Mouse (Mus musculus): ENCODE results near the gene Slc25a1. TPM values are rescaled to one million over a fixed set of nuclear protein-coding genes. Genes with fewer than 3 reads are reported as not detected.
A peak's percentile ranks its signal among the peaks of the same experiment; 100 is the strongest.
"Not testable (repeated sequence)": the region's sequence is repeated elsewhere in the genome, so short reads cannot be mapped to it uniquely, and the experiment has no call there.

Gene Slc25a1
- polyA plus RNA-seq (2015; fragmentation: Nextera tagmentation; extraction: Ambion mirVana): 102 and 107 TPM in 2 replicates

DNA sequence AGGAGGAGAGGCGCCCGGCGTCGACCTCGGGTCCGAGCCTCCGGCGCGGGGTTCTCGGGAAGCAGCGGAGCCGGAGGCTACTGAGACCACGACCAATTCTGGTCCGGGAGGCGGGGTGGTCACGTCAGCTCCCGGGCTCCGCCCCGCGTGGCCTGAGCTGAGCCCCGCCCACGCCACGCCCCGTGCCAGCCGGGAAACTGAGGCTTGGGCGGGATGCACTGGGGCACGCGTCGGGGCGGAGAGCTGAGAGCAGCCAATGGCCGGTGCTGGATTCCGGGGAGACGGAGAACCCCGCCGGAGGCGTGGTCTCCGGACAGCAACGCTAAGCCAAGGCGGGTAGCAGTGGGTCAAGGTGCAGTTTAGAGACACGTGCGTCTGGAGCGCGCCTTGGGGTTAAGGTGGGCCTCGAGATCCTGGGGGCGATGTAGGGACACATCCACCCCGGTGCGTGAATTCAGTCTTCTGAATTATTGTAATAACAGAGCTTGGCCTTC is at the start of gene Slc25a1:
TSS of gene Slc25a1 (minus strand) at position 133 of the 494 bp plus-strand sequence.
- under 1% methylated on average over 46 of the region's 47 CpGs for WGBS
- Histone ChIP-seq H3K36me3 (ENCODE audit: insufficient read depth, low read length) (peaks cover 11% of the 10 kb centered on the region), H3K4me2 (replicated peaks; ENCODE audit: low read depth, low read length) (peak within 1 kb of the TSS; percentile 99), H3K4me1 (ENCODE audit: insufficient read depth, low read length) (peaks cover 11% of the 10 kb centered on the region), H3K9ac (replicated peaks; ENCODE audit: low read length) (peak within 1 kb of the TSS; percentile 83), H3K4me3 (ENCODE audit: low read length) (peak within 1 kb of the TSS; percentile 72), H3K9me3 (ENCODE audit: low read length) (no peaks in the 10 kb centered on the region), H3K27ac (ENCODE audit: low read length) (peak within 1 kb of the TSS; percentile 95), H3K27me3 (ENCODE audit: insufficient read depth, low read length) (no peaks in the 10 kb centered on the region)
- ATAC-seq (ENCODE audit: low FRiP score, low TSS enrichment): peak; percentile 74

DNA sequence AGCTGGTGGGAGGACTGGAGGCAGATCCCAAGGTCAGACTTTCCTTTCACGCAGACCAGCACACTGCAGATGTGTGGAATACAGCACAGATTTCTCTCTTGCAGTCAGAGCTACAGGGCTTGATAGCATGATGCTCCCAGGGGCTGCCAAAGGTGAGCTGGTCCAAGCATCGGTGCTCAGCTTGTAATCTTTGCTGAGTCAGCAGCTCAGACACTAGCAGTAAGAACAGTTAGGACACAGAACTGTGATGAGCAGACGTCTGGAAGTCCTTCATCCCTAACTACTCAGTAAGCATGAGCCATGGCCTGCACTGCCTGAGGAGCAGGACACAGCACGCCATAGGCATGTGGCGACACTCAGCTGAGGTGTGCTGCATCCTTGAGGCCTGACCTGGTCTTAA is 43.8 kb upstream of the Slc25a1 start:
- no peak for ATAC-seq (ENCODE audit: low FRiP score, low TSS enrichment)
- Histone ChIP-seq H3K4me1 (ENCODE audit: insufficient read depth, low read length) (no peaks in the 10 kb centered on the region), H3K27ac (ENCODE audit: low read length) (no peak overlapping the region), H3K9me3 (ENCODE audit: low read length) (no peaks in the 10 kb centered on the region), H3K27me3 (ENCODE audit: insufficient read depth, low read length) (no peaks in the 10 kb centered on the region), H3K4me2 (replicated peaks; ENCODE audit: low read depth, low read length) (no peak overlapping the region), H3K9ac (replicated peaks; ENCODE audit: low read length) (no peak overlapping the region), H3K4me3 (ENCODE audit: low read length) (no peak overlapping the region), H3K36me3 (ENCODE audit: insufficient read depth, low read length) (no peaks in the 10 kb centered on the region)
- 74% methylated on average over 5 of the region's 5 CpGs for WGBS

DNA sequence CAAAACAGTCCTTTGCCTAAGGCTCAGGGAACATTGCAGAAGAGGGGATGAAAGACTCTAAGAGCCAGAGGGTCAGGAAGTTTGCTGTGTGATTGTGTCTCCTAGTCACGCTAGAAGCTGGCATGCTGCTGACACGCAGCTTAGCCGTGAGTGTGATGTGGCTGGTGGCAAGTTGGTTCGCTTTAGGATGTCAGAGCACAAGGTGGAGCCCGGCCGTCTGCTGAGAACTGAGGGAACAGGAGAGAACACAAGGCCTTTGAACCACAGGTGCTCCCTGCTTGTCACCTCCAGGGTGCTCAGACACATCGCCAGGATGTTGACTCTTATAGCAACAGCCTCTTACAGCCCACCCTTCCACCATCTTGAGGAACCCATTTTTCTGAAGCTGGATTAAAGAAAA is 34.1 kb upstream of the Slc25a1 start:
- 84% methylated on average over 7 of the region's 7 CpGs for WGBS
- no peak overlapping the region for H3K4me3 ChIP-seq (ENCODE audit: low read length)

DNA sequence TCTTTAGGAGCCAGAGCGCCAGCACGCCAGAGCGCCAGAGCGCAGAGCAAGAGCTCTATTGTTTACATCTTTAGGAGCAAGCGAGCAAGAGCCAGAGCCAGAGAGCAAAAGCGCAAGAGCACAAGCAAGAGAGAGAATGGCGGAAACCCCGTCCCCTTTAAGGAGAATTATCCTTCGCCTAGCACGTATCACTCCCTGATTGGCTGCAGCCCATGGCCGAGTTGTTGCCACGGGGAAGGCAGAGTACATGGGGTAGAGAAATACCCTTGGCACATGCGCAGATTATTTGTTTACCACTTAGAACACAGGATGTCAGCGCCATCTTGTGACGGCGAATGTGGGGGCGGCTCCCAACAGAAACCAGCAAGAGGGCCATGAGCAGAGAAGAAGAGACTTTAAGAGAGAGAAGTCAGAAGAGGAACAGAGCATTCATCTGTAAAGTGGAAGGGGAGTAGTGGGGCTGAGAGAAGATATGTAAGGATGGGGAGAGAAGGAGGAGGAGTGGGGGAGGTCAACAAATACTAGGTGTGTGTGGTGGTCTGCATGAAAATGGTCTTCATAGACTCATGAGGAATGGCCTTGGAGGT is 28.1 kb upstream of the Slc25a1 start:
- not testable (repeated sequence) for H3K27ac ChIP-seq (ENCODE audit: low read length); H3K4me3 ChIP-seq (ENCODE audit: low read length); H3K4me1 ChIP-seq (ENCODE audit: insufficient read depth, low read length); H3K9ac ChIP-seq (replicated peaks; ENCODE audit: low read length); H3K27me3 ChIP-seq (ENCODE audit: insufficient read depth, low read length); ATAC-seq (ENCODE audit: low FRiP score, low TSS enrichment); H3K9me3 ChIP-seq (ENCODE audit: low read length); H3K36me3 ChIP-seq (ENCODE audit: insufficient read depth, low read length); H3K4me2 ChIP-seq (replicated peaks; ENCODE audit: low read depth, low read length)
- 97% methylated on average over 16 of the region's 17 CpGs for WGBS

More for the DNA sequence above, 34.1 kb upstream of the Slc25a1 start:
- no peaks in the 10 kb centered on the region for H3K4me1 ChIP-seq (ENCODE audit: insufficient read depth, low read length)
- ATAC-seq (ENCODE audit: low FRiP score, low TSS enrichment): no peak
- no peak overlapping the region for H3K27ac ChIP-seq (ENCODE audit: low read length)
- no peak overlapping the region for H3K9ac ChIP-seq (replicated peaks; ENCODE audit: low read length)
- no peaks in the 10 kb centered on the region for H3K36me3 ChIP-seq (ENCODE audit: insufficient read depth, low read length)
- no peaks in the 10 kb centered on the region for H3K27me3 ChIP-seq (ENCODE audit: insufficient read depth, low read length)
- H3K4me2 ChIP-seq (replicated peaks; ENCODE audit: low read depth, low read length): no peak overlapping the region
- no peaks in the 10 kb centered on the region for H3K9me3 ChIP-seq (ENCODE audit: low read length)

DNA sequence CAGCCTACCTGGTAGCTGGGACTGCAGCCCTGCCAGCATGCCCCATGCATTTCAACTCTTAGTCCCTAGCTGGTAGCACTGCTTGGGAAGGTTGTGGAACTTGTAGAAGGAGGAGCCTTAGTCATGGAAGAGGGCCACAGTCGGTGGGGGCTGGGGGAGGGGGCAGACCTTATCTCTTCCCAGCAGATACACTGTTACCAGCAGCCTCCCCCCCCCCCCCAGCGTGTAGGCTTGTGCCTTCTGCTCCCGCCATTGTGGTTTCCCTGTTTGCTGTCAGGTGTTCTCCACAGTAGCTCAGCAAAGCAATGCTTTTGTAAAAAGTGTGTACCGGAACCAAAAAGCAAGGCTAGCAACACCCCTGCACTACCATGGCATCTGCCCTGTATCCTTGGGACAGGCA is 23.6 kb upstream of the Slc25a1 start:
- no peaks in the 10 kb centered on the region for H3K9me3 ChIP-seq (ENCODE audit: low read length)
- H3K9ac ChIP-seq (replicated peaks; ENCODE audit: low read length): no peak overlapping the region
- H3K4me2 ChIP-seq (replicated peaks; ENCODE audit: low read depth, low read length): no peak overlapping the region
- H3K4me1 ChIP-seq (ENCODE audit: insufficient read depth, low read length): no peaks in the 10 kb centered on the region
- no peak overlapping the region for H3K27ac ChIP-seq (ENCODE audit: low read length)
- 94% methylated on average over 3 of the region's 4 CpGs for WGBS
- no peaks in the 10 kb centered on the region for H3K36me3 ChIP-seq (ENCODE audit: insufficient read depth, low read length)
- H3K27me3 ChIP-seq (ENCODE audit: insufficient read depth, low read length): no peaks in the 10 kb centered on the region
- H3K4me3 ChIP-seq (ENCODE audit: low read length): no peak overlapping the region
- ATAC-seq (ENCODE audit: low FRiP score, low TSS enrichment): no peak

DNA sequence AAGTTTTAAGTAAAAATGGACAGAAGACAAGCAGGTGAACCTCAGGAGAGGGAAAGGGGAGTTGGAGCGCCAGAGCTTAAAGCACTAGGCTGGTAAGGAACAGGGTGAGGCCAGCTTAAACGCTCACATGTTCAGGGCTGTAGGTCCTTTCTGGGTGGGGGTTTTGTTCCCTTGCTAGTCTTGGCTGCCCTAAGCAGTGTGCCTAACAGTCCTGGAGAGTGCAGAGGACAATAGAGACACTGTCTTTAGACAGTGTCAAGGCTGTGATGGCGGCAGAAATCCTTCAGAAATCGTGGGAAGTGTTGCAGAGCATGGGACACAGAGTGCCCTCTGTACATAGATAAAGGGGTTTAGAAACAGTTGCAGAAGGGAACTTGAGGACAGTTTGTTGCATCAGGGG is 22.0 kb upstream of the Slc25a1 start:
- Histone ChIP-seq H3K4me3 (ENCODE audit: low read length) (no peak overlapping the region), H3K27ac (ENCODE audit: low read length) (no peak overlapping the region), H3K9me3 (ENCODE audit: low read length) (no peaks in the 10 kb centered on the region), H3K4me1 (ENCODE audit: insufficient read depth, low read length) (no peaks in the 10 kb centered on the region), H3K4me2 (replicated peaks; ENCODE audit: low read depth, low read length) (no peak overlapping the region), H3K27me3 (ENCODE audit: insufficient read depth, low read length) (no peaks in the 10 kb centered on the region), H3K9ac (replicated peaks; ENCODE audit: low read length) (no peak overlapping the region), H3K36me3 (ENCODE audit: insufficient read depth, low read length) (no peaks in the 10 kb centered on the region)
- 67% methylated on average over 4 of the region's 4 CpGs for WGBS
- no peak for ATAC-seq (ENCODE audit: low FRiP score, low TSS enrichment)

DNA sequence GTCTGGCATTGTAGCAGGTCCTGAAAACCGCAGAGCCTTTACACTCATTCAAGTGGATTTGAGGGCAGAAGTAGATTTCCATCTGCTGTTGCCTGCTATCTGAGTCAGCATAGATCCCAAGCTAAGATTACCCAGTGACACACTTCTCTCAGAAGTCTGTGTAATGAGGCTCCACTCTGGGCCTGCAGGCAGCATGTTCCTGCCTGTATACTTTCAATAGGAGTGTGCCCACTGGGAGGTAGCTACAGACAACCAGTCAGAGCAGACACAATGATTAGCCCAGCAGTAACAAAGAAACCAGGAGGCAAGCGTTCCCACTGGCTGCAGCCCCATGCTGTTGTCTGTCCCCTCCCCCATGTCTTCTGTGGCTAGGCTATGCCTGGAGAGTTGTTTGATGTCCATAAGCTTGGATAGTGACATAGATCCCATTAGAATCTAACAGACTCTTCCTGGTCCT is 21.4 kb upstream of the Slc25a1 start:
- no peak overlapping the region for H3K4me2 ChIP-seq (replicated peaks; ENCODE audit: low read depth, low read length)
- no peak overlapping the region for H3K9ac ChIP-seq (replicated peaks; ENCODE audit: low read length)
- H3K4me1 ChIP-seq (ENCODE audit: insufficient read depth, low read length): no peaks in the 10 kb centered on the region
- ATAC-seq (ENCODE audit: low FRiP score, low TSS enrichment): no peak
- no peaks in the 10 kb centered on the region for H3K36me3 ChIP-seq (ENCODE audit: insufficient read depth, low read length)
- H3K27me3 ChIP-seq (ENCODE audit: insufficient read depth, low read length): no peaks in the 10 kb centered on the region
- no peak overlapping the region for H3K4me3 ChIP-seq (ENCODE audit: low read length)
- 32% methylated on average over 2 of the region's 2 CpGs for WGBS
- no peak overlapping the region for H3K27ac ChIP-seq (ENCODE audit: low read length)
- H3K9me3 ChIP-seq (ENCODE audit: low read length): no peaks in the 10 kb centered on the region

DNA sequence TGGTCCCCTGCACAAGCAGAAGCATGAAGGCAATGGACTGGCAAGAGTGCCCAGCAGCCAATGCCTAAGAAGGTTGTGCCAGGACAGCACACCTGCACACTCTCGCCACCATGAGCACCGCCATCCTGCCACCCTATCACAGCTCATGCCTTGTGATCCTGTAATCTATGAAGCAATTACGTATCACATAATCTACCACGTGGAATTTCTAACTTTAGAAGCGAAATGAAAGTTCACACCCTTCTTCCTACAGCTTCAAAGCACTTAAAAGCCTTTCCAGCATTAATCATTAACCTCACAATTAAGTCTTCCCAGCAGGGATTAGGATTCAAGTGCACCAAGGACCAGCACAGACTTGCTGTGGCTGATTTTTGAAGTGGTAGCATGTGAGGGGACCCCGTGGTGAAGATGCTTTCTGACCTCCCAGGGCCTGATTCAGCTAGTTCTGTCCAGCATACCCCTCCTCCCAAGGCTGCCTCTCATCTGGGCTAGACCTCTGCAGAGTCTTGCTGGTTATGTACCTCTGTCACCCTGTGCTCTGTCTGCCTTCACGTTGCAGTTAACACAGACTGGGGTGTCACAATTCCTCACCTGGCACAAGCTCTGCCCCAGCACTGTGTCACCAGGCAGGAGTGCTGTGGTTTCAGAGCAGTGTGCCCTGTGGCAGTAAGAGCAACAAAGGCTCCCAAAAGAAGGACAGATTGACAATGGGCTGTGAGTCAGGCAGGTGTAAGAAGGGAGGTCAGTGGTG is 17.2 kb upstream of the Slc25a1 start:
- no peak overlapping the region for H3K9ac ChIP-seq (replicated peaks; ENCODE audit: low read length)
- peak overlapping the region; percentile 79 for H3K27ac ChIP-seq (ENCODE audit: low read length)

DNA sequence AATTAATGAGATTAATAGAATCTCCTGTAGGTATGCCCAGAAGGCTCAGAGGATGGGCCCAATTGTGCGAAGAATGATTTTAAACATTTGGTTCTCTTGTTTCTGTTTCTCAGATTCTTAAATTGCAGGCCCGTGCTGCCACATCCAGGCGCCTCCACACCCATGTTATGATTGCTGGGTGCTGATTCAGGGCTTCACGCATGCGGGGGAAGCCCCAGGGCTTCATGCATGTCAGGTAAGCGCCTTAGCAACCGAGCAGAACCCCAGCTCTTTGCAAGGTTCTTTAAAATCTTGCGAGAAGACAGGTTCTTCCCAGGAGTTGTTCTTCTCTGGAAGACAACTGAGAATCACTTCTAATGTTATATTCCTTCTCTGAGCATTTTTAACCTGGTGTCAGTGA is 15.4 kb upstream of the Slc25a1 start:
- no peak for ATAC-seq (ENCODE audit: low FRiP score, low TSS enrichment)
- no peaks in the 10 kb centered on the region for H3K4me1 ChIP-seq (ENCODE audit: insufficient read depth, low read length)
- no peak overlapping the region for H3K4me3 ChIP-seq (ENCODE audit: low read length)
- H3K36me3 ChIP-seq (ENCODE audit: insufficient read depth, low read length): no peaks in the 10 kb centered on the region
- H3K9me3 ChIP-seq (ENCODE audit: low read length): no peaks in the 10 kb centered on the region
- H3K4me2 ChIP-seq (replicated peaks; ENCODE audit: low read depth, low read length): no peak overlapping the region
- no peak overlapping the region for H3K9ac ChIP-seq (replicated peaks; ENCODE audit: low read length)
- no peaks in the 10 kb centered on the region for H3K27me3 ChIP-seq (ENCODE audit: insufficient read depth, low read length)
- no peak overlapping the region for H3K27ac ChIP-seq (ENCODE audit: low read length)
- WGBS: 60% methylated on average over 8 of the region's 8 CpGs

More for the DNA sequence above, 17.2 kb upstream of the Slc25a1 start:
- Histone ChIP-seq H3K4me2 (replicated peaks; ENCODE audit: low read depth, low read length) (peak overlapping the region; percentile 26), H3K9me3 (ENCODE audit: low read length) (no peaks in the 10 kb centered on the region), H3K27me3 (ENCODE audit: insufficient read depth, low read length) (no peaks in the 10 kb centered on the region), H3K4me3 (ENCODE audit: low read length) (no peak overlapping the region), H3K4me1 (ENCODE audit: insufficient read depth, low read length) (no peaks in the 10 kb centered on the region), H3K36me3 (ENCODE audit: insufficient read depth, low read length) (no peaks in the 10 kb centered on the region)
- ATAC-seq (ENCODE audit: low FRiP score, low TSS enrichment): peak; percentile 86
- WGBS: 43% methylated on average over 7 of the region's 7 CpGs

DNA sequence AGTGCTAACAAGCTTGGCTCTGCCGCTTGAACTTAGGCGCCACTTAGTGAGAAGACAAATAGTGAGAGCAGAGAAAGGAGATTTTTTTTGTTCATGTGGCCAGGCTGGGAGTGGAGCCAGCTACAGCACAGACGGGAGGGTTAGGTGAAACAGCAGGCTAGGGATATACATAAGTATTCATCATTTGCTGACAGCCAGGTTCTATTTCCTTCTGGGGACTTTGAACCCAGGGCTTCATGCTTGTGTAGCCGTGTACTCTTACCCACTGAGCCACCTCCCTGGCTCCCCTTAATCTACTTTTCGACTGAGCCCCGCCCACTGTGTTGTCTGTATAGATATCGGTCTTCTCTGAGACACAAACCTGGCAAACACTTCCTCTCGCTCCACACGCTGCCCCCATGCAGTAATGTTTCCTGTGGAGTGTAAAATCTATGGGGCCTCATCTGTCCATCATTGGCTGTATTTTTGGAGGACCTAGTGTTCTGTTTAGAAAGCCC is 11.3 kb upstream of the Slc25a1 start:
- no peaks in the 10 kb centered on the region for H3K4me1 ChIP-seq (ENCODE audit: insufficient read depth, low read length)
- H3K4me3 ChIP-seq (ENCODE audit: low read length): no peak overlapping the region
- H3K4me2 ChIP-seq (replicated peaks; ENCODE audit: low read depth, low read length): no peak overlapping the region
- no peaks in the 10 kb centered on the region for H3K9me3 ChIP-seq (ENCODE audit: low read length)
- no peak for ATAC-seq (ENCODE audit: low FRiP score, low TSS enrichment)
- H3K9ac ChIP-seq (replicated peaks; ENCODE audit: low read length): no peak overlapping the region
- H3K27ac ChIP-seq (ENCODE audit: low read length): no peak overlapping the region
- 0 out of 2 replicates have a peak, but pooled peaks cover 4% of the 10 kb centered on the region for H3K27me3 ChIP-seq (ENCODE audit: insufficient read depth, low read length)
- H3K36me3 ChIP-seq (ENCODE audit: insufficient read depth, low read length): no peaks in the 10 kb centered on the region
- 57% methylated on average over 9 of the region's 9 CpGs for WGBS
